Mouse (Mus musculus): ENCODE measurements at regions not wholly inside any gene's neighbourhood (a gene's known extent, or its start where the extent isn't known, plus 50 kb on each side); places are given as distances from the start of the nearest gene placed in this dataset.

- DNase-seq = no peak
Observed at GRCm38 (mm10) chr15:62461398-62462051, 1383.5 kb downstream of the Gsdmc2 start.

GRCm38 (mm10) chr15:62460724-62461123 lies 1384.3 kb downstream of the Gsdmc2 start:
- DNase-seq = no peak

GRCm38 (mm10) chr15:62460026-62460607 lies 1384.9 kb downstream of the Gsdmc2 start:
- DNase-seq = no peak

GRCm38 (mm10) chr15:62457990-62458389 lies 1387.0 kb downstream of the Gsdmc2 start:
- no peak for DNase-seq

- DNase-seq = no peak
Observed at GRCm38 (mm10) chr15:62457051-62457664, 1387.8 kb downstream of the Gsdmc2 start.

- DNase-seq = no peak
Observed at GRCm38 (mm10) chr15:62456020-62456419, 1389.0 kb downstream of the Gsdmc2 start.

- DNase-seq = no peak
Observed at GRCm38 (mm10) chr15:62448116-62448515, 1396.9 kb downstream of the Gsdmc2 start.

- DNase-seq = no peak
Observed at GRCm38 (mm10) chr15:62439211-62439610, 1405.8 kb downstream of the Gsdmc2 start.

- DNase-seq = no peak
Observed at GRCm38 (mm10) chr15:62436631-62437030, 1408.3 kb downstream of the Gsdmc2 start.

- no peak for DNase-seq
Observed at GRCm38 (mm10) chr15:62435141-62435680, 1409.8 kb downstream of the Gsdmc2 start.

- DNase-seq = no peak
Observed at GRCm38 (mm10) chr15:62432742-62433245, 1412.2 kb downstream of the Gsdmc2 start.

- DNase-seq = no peak
Observed at GRCm38 (mm10) chr15:62431150-62431678, 1413.8 kb downstream of the Gsdmc2 start.

GRCm38 (mm10) chr15:62422995-62423394 lies 1422.0 kb downstream of the Gsdmc2 start:
- no peak for DNase-seq

- DNase-seq = no peak
Observed at GRCm38 (mm10) chr15:62421073-62421851, 1423.7 kb downstream of the Gsdmc2 start.

- DNase-seq = no peak
Observed at GRCm38 (mm10) chr15:62416691-62417090, 1428.3 kb downstream of the Gsdmc2 start.

GRCm38 (mm10) chr15:62413694-62414093 lies 1431.3 kb downstream of the Gsdmc2 start:
- no peak for DNase-seq

GRCm38 (mm10) chr15:62402142-62402541 lies 1442.8 kb downstream of the Gsdmc2 start:
- DNase-seq = no peak

GRCm38 (mm10) chr15:62400984-62401609 lies 1443.9 kb downstream of the Gsdmc2 start:
- no peak for DNase-seq

- DNase-seq = no peak
Observed at GRCm38 (mm10) chr15:62399381-62399780, 1445.6 kb downstream of the Gsdmc2 start.

GRCm38 (mm10) chr15:62397009-62397408 lies 1448.0 kb downstream of the Gsdmc2 start:
- DNase-seq = no peak

- DNase-seq = no peak
Observed at GRCm38 (mm10) chr15:62395377-62395776, 1449.6 kb downstream of the Gsdmc2 start.

- DNase-seq = no peak
Observed at GRCm38 (mm10) chr15:62393416-62393815, 1451.6 kb downstream of the Gsdmc2 start.
